8 mouse cellular contexts compared by ENCODE assay signal in genomic region chr4:41347839-41348238, GRCm38 (mm10). TPM values are rescaled to one million over a fixed set of nuclear protein-coding genes. Genes with fewer than 3 reads are reported as not detected.
DNase-seq lines count a peak whose midpoint lies in the region; ATAC-seq lines count a peak whose summit lies in the region.

No protein-coding gene starts in this region.

- H3K4me3 ChIP-seq in kidney, embryonic 15.5 days (replicated peaks) = 0 out of 2 replicates have a peak overlapping the region, but pooled peaks have one; percentile 89
- H3K4me3 ChIP-seq in embryonic facial prominence, embryonic 10.5 days = no peak overlapping the region

- WGBS in kidney, embryonic 15.5 days = 21% methylated on average over 5 of the region's 5 CpGs
- WGBS in embryonic facial prominence, embryonic 10.5 days = 61% methylated on average over 5 of the region's 5 CpGs

- no peak for DNase-seq in kidney, adult 8-10 months
- peak; percentile 9 for DNase-seq in embryonic facial prominence, embryonic 10.5 days (ENCODE audit: low spot score)
- peak; percentile 64 for DNase-seq in naive thymus-derived CD4-positive, alpha-beta T cell, adult 2 months (ENCODE audit: low read depth)
- DNase-seq in frontal cortex, postnatal 36 days (ENCODE audit: low spot score in 2 of 2) = no peak
- DNase-seq in kidney, adult 18-20 months = no peak

- peaks cover 15% of the 10 kb centered on the region for H3K4me1 ChIP-seq in kidney, embryonic 15.5 days
- peaks cover 17% of the 10 kb centered on the region for H3K4me1 ChIP-seq in embryonic facial prominence, embryonic 10.5 days

- ATAC-seq in kidney, embryonic 15.5 days (replicated peaks; ENCODE audit: low FRiP score) = no peak
- ATAC-seq in inflammation-experienced regulatory T-cells, adult 6 months = peak; percentile 44
- no peak for ATAC-seq in erythroid progenitor cell, adult 5-6 weeks (replicated peaks; ENCODE audit: low FRiP score, poor library complexity, severe bottlenecking)

- H3K9me3 ChIP-seq in kidney, embryonic 15.5 days (replicated peaks) = no peaks in the 10 kb centered on the region
- H3K9me3 ChIP-seq in embryonic facial prominence, embryonic 10.5 days = no peaks in the 10 kb centered on the region

- peaks cover 15% of the 10 kb centered on the region for H3K36me3 ChIP-seq in kidney, embryonic 15.5 days
- peaks cover 20% of the 10 kb centered on the region for H3K36me3 ChIP-seq in embryonic facial prominence, embryonic 10.5 days (replicated peaks)

- H3K4me2 ChIP-seq in kidney, embryonic 15.5 days = peak overlapping the region; percentile 57

- H3K27ac ChIP-seq in kidney, embryonic 15.5 days = peak overlapping the region; percentile 62
- H3K27ac ChIP-seq in embryonic facial prominence, embryonic 10.5 days (replicated peaks) = no peak overlapping the region

- H3K27me3 ChIP-seq in kidney, embryonic 15.5 days = no peaks in the 10 kb centered on the region
- H3K27me3 ChIP-seq in embryonic facial prominence, embryonic 10.5 days (replicated peaks; ENCODE audit: low read depth, poor library complexity, severe bottlenecking) = no peaks in the 10 kb centered on the region

- no peak overlapping the region for H3K9ac ChIP-seq in kidney, embryonic 15.5 days

RNA-seq across cellular contexts. Expression of gene Ubap1, which starts 1.0 kb away (rescaled TPM):
- 62.3 and 63.0 TPM in 2 replicates for polyA plus RNA-seq in kidney, embryonic 15.5 days (2015; fragmentation: Nextera tagmentation; extraction: Ambion mirVana)
- polyA plus RNA-seq in embryonic facial prominence, embryonic 10.5 days (2016; fragmentation: Nextera tagmentation; extraction: Ambion mirVana) = 61.4 and 65.4 TPM in 2 replicates
- polyA plus RNA-seq in inflammation-experienced regulatory T-cells, adult 6 months (2017; shearing (Covaris generic)) = 10 to 100 TPM; 24.2 to 34.2 (median 31.8) TPM
- 28.5 and 33.1 TPM in 2 replicates for total RNA-seq in erythroid progenitor cell, adult 5-6 weeks (2015; ENCODE audit: low replicate concordance)
- total RNA-seq in erythroid progenitor cell, adult 5-6 weeks (2017; ENCODE audit: low replicate concordance) = 126 and 198 TPM in 2 replicates

RNA-seq across cellular contexts. Expression of gene Dcaf12, which starts 33.1 kb away (rescaled TPM):
- 65.7 and 67.9 TPM in 2 replicates for polyA plus RNA-seq in kidney, embryonic 15.5 days (2015; fragmentation: Nextera tagmentation; extraction: Ambion mirVana)
- polyA plus RNA-seq in embryonic facial prominence, embryonic 10.5 days (2016; fragmentation: Nextera tagmentation; extraction: Ambion mirVana) = 62.0 and 62.6 TPM in 2 replicates
- 10 to 100 TPM; 21.6 to 32.7 (median 25.1) TPM for polyA plus RNA-seq in inflammation-experienced regulatory T-cells, adult 6 months (2017; shearing (Covaris generic))
- total RNA-seq in erythroid progenitor cell, adult 5-6 weeks (2015; ENCODE audit: low replicate concordance) = 58.4 and 77.1 TPM in 2 replicates
- 66.0 and 84.6 TPM in 2 replicates for total RNA-seq in erythroid progenitor cell, adult 5-6 weeks (2017; ENCODE audit: low replicate concordance)

Comparison
In these comparisons a context has a peak if more than half of its experiments do, and no peak if none do; other contexts are left out.
1. DNase-seq: peak in embryonic facial prominence, embryonic 10.5 days (single experiment) and naive thymus-derived CD4-positive, alpha-beta T cell, adult 2 months (single experiment); none in kidney, adult 8-10 months (0 of 2), frontal cortex, postnatal 36 days (0 of 2) and kidney, adult 18-20 months (single experiment).